Mouse (Mus musculus) testis, postnatal 14 days (tissue): Measurements from ENCODE around the gene Tcaim.
"Not testable (repeated sequence)": the region's sequence is repeated elsewhere in the genome, so short reads cannot be mapped to it uniquely, and the experiment has no call there.

Source experiments
- DNase-seq: peaks from one replicate; pipeline ENCODE4 v3.0.0; 2021; ENCODE audit warnings: low spot score

Tcaim gene

GRCm38 (mm10) chr9:122805053-122805844, at the start of gene Tcaim:
Gene Tcaim, plus strand, starts transcription at chr9:122805539.
- peak; percentile 94 for DNase-seq

- no peak for DNase-seq
These were observed 47.7 kb upstream of the Tcaim start for GRCm38 (mm10) chr9:122757614-122758013.

- no peak for DNase-seq
These were observed 45.2 kb upstream of the Tcaim start for GRCm38 (mm10) chr9:122760111-122760510.

GRCm38 (mm10) chr9:122785231-122785630, 20.1 kb upstream of the Tcaim start:
- DNase-seq = no peak

- DNase-seq = no peak
These were observed 18.8 kb upstream of the Tcaim start for GRCm38 (mm10) chr9:122786534-122786933.

GRCm38 (mm10) chr9:122805845-122806341, 554 bp downstream of the Tcaim start:
- no peak for DNase-seq

GRCm38 (mm10) chr9:122807186-122807585, 1.8 kb downstream of the Tcaim start:
- DNase-seq = no peak

- no peak for DNase-seq
These were observed 4.9 kb downstream of the Tcaim start for GRCm38 (mm10) chr9:122810212-122810611.

GRCm38 (mm10) chr9:122812386-122812785, 7.0 kb downstream of the Tcaim start:
- no peak for DNase-seq

- DNase-seq = no peak
These were observed 9.4 kb downstream of the Tcaim start for GRCm38 (mm10) chr9:122814775-122815174.

- no peak for DNase-seq
These were observed 10.0 kb downstream of the Tcaim start for GRCm38 (mm10) chr9:122815239-122815851.

- no peak for DNase-seq
These were observed 18.2 kb downstream of the Tcaim start for GRCm38 (mm10) chr9:122823374-122824017.

GRCm38 (mm10) chr9:122826743-122827142, 21.4 kb downstream of the Tcaim start:
- no peak for DNase-seq

- no peak for DNase-seq
These were observed 24.6 kb downstream of the Tcaim start for GRCm38 (mm10) chr9:122829826-122830380.

GRCm38 (mm10) chr9:122836126-122836525, 30.8 kb downstream of the Tcaim start:
- DNase-seq = no peak

GRCm38 (mm10) chr9:122836790-122837189, 31.5 kb downstream of the Tcaim start:
- DNase-seq = peak; percentile 31

- DNase-seq = no peak
These were observed 31.9 kb downstream of the Tcaim start for GRCm38 (mm10) chr9:122837216-122837615.

GRCm38 (mm10) chr9:122837680-122838079, 32.3 kb downstream of the Tcaim start:
- peak; percentile 58 for DNase-seq

- no peak for DNase-seq
These were observed 38.4 kb downstream of the Tcaim start, which contains the start of gene Gm35549 for GRCm38 (mm10) chr9:122843760-122844159. Gene Gm35549, minus strand, starts transcription at chr9:122844035.

- DNase-seq = no peak
These were observed 40.3 kb downstream of the Tcaim start for GRCm38 (mm10) chr9:122845621-122846020.

- no peak for DNase-seq
These were observed 40.8 kb downstream of the Tcaim start for GRCm38 (mm10) chr9:122846156-122846555.

- DNase-seq = not testable (repeated sequence)
These were observed 42.5 kb downstream of the Tcaim start for GRCm38 (mm10) chr9:122847811-122848311.
